Mouse (Mus musculus): ENCODE results near the gene Gm10639.
A peak's percentile ranks its signal among the peaks of the same experiment; 100 is the strongest.
"Not testable (repeated sequence)": the region's sequence is repeated elsewhere in the genome, so short reads cannot be mapped to it uniquely, and the experiment has no call there.

DNA sequence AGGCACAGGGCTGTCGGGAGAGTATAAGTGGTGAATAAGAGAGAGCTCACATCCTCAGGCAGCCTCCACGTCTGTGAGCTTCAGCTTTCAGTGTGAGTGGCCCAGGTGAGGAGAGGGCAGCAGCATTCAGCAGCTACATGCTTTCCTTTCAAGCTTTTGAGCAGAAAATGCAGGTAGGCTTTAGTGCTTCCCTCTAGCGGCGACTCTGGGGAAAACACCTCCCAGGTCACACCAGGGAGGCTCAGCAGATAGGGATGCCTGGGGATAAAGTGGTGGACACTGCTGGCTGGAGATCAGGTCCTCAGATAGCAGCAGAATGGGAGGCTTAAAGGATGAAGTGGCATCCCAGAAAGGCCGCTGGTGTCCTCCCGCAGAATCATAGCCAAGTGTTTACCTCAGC, 6.4 kb downstream of the Gm10639 start:
- peak; percentile 68 for TF ChIP-seq CTCF (IDR thresholded peaks at IDR 0.05; ENCODE audit: borderline replicate concordance, insufficient read depth, low read depth, low read length)
- not testable (repeated sequence) for TF ChIP-seq POLR2A (IDR thresholded peaks at IDR 0.05; ENCODE audit: borderline replicate concordance, insufficient read depth, low read length)
